Mouse (Mus musculus): ENCODE data around the gene Crybg2. TPM values are rescaled to one million over a fixed set of nuclear protein-coding genes. Genes with fewer than 3 reads are reported as not detected.

Crybg2 gene
- total and polyA plus RNA-seq, 2 experiments = 1.4 to 1.6 TPM

- peak overlapping the region; percentile 34 for H3K9ac ChIP-seq (ENCODE audit: low read depth, low read length)
- H3K4me3 ChIP-seq (ENCODE audit: insufficient read depth, low read depth, low read length) = peak overlapping the region; percentile 17; the same call in 1 of the 2 replicates
- 67% methylated on average over 7 of the region's 7 CpGs for WGBS
- H3K36me3 ChIP-seq (ENCODE audit: control insufficient read depth, insufficient read depth, low read length) = no peaks in the 10 kb centered on the region
- peak overlapping the region; percentile 43 for H3K27ac ChIP-seq (replicated peaks; ENCODE audit: insufficient read depth, low read depth, low read length)
- no peaks in the 10 kb centered on the region for H3K4me1 ChIP-seq (ENCODE audit: control insufficient read depth, insufficient read depth, low read length)
- no peaks in the 10 kb centered on the region for H3K79me2 ChIP-seq (ENCODE audit: control insufficient read depth, insufficient read depth, low read length)
- no peaks in the 10 kb centered on the region for H3K27me3 ChIP-seq (ENCODE audit: control insufficient read depth, insufficient read depth, low read length)
- TF ChIP-seq CTCF (IDR thresholded peaks at IDR 0.05; ENCODE audit: low read depth, low read length) (no peak), POLR2A (IDR thresholded peaks at IDR 0.05; ENCODE audit: extremely low read depth, insufficient read depth, low read length) (no peak)
- DNase-seq (ENCODE audit: extremely low read depth, low read depth, low spot score) = no peak
Measured at GRCm38 (mm10) chr4:134094004-134094564, 33.5 kb downstream of the Crybg2 start.

- H3K27ac ChIP-seq (replicated peaks; ENCODE audit: insufficient read depth, low read depth, low read length) = peak within 1 kb of the TSS; percentile 43
Measured at GRCm38 (mm10) chr4:134094923-134095547, 34.4 kb downstream of the Crybg2 start, which contains the start of gene Cd52. Cd52 (minus strand) TSS chr4:134095082.

DNA sequence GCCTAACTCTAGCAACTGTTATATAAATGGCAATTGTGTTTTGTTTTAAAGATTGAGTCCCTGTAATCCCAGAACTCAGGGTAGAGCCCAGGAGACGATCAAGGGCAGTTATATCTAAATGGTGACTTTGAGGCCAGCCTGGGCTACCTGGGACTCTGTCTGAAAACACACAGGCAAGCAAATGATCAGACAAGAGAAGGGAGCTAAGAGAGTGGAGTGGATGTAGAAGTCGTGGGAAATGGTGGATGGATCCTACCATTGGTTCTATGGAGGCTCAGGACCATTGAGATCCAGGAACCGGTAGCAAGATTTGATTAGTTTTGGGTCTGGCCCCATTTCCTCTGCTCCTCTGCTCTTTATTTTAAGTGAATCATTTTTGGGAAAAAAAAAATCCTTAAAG is 35.5 kb downstream of the Crybg2 start:
- H3K4me3 ChIP-seq (ENCODE audit: insufficient read depth, low read depth, low read length) = no peak overlapping the region
- no peaks in the 10 kb centered on the region for H3K27me3 ChIP-seq (ENCODE audit: control insufficient read depth, insufficient read depth, low read length)
- no peaks in the 10 kb centered on the region for H3K4me1 ChIP-seq (ENCODE audit: control insufficient read depth, insufficient read depth, low read length)
- no peak overlapping the region for H3K27ac ChIP-seq (replicated peaks; ENCODE audit: insufficient read depth, low read depth, low read length)
- no peaks in the 10 kb centered on the region for H3K36me3 ChIP-seq (ENCODE audit: control insufficient read depth, insufficient read depth, low read length)
- H3K9ac ChIP-seq (ENCODE audit: low read depth, low read length) = no peak overlapping the region
- no peak for DNase-seq (ENCODE audit: extremely low read depth, low read depth, low spot score)
- H3K79me2 ChIP-seq (ENCODE audit: control insufficient read depth, insufficient read depth, low read length) = no peaks in the 10 kb centered on the region
- TF ChIP-seq POLR2A (IDR thresholded peaks at IDR 0.05; ENCODE audit: extremely low read depth, insufficient read depth, low read length) = no peak
- no peak for TF ChIP-seq CTCF (IDR thresholded peaks at IDR 0.05; ENCODE audit: low read depth, low read length)
- 88% methylated on average over 3 of the region's 3 CpGs for WGBS

More at GRCm38 (mm10) chr4:134094923-134095547, 34.4 kb downstream of the Crybg2 start, which contains the start of gene Cd52:
- no peak for TF ChIP-seq POLR2A (IDR thresholded peaks at IDR 0.05; ENCODE audit: extremely low read depth, insufficient read depth, low read length)
- TF ChIP-seq CTCF (IDR thresholded peaks at IDR 0.05; ENCODE audit: low read depth, low read length) = no peak
- H3K4me3 ChIP-seq (ENCODE audit: insufficient read depth, low read depth, low read length) = peak within 1 kb of the TSS; percentile 47
- peak; percentile 31 for DNase-seq (ENCODE audit: extremely low read depth, low read depth, low spot score)
- no peaks in the 10 kb centered on the region for H3K4me1 ChIP-seq (ENCODE audit: control insufficient read depth, insufficient read depth, low read length)
- WGBS = 77% methylated on average over 3 of the region's 3 CpGs
- peak within 1 kb of the TSS; percentile 34 for H3K9ac ChIP-seq (ENCODE audit: low read depth, low read length)
- H3K36me3 ChIP-seq (ENCODE audit: control insufficient read depth, insufficient read depth, low read length) = no peaks in the 10 kb centered on the region
- H3K79me2 ChIP-seq (ENCODE audit: control insufficient read depth, insufficient read depth, low read length) = no peaks in the 10 kb centered on the region
- H3K27me3 ChIP-seq (ENCODE audit: control insufficient read depth, insufficient read depth, low read length) = no peaks in the 10 kb centered on the region

DNA sequence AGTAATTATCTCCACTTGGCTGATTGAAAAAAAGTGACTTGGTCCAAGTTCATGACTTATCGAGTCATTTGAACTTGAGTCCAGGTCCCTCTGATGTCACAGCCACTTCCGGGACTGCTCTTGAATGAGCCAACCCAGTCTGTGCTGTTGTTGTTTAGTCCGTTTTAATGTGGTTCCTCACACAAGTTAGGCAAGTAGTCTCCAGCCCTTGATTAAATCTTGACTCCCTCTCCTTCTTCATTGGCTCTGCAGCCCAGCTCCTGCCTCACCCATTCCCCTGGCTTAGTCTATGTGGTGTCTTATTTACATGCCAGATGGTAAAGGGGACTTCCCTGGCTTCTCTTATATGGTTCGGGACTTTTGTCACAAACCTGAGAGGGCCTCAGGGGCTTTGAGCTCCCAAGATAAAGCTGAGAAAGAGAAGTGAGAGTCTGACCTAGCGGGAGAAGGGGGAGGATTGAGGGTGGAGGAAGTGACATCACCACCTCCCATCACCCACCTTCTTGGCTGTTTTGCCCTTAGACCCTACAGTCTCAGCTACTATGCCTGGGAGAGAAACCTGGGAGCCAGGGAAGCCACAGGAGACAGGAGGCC is 36.5 kb downstream of the Crybg2 start:
- H3K79me2 ChIP-seq (ENCODE audit: control insufficient read depth, insufficient read depth, low read length) = no peaks in the 10 kb centered on the region
- H3K4me1 ChIP-seq (ENCODE audit: control insufficient read depth, insufficient read depth, low read length) = no peaks in the 10 kb centered on the region
- H3K27ac ChIP-seq (replicated peaks; ENCODE audit: insufficient read depth, low read depth, low read length) = peak overlapping the region; percentile 30; the same call in 1 of the 2 replicates
- H3K36me3 ChIP-seq (ENCODE audit: control insufficient read depth, insufficient read depth, low read length) = no peaks in the 10 kb centered on the region
- H3K9ac ChIP-seq (ENCODE audit: low read depth, low read length) = no peak overlapping the region
- H3K27me3 ChIP-seq (ENCODE audit: control insufficient read depth, insufficient read depth, low read length) = no peaks in the 10 kb centered on the region
- H3K4me3 ChIP-seq (ENCODE audit: insufficient read depth, low read depth, low read length) = no peak overlapping the region
- 64% methylated on average over 5 of the region's 5 CpGs for WGBS
- DNase-seq (ENCODE audit: extremely low read depth, low read depth, low spot score) = peak; percentile 43
- TF ChIP-seq CTCF (IDR thresholded peaks at IDR 0.05; ENCODE audit: low read depth, low read length) (no peak), POLR2A (IDR thresholded peaks at IDR 0.05; ENCODE audit: extremely low read depth, insufficient read depth, low read length) (no peak)

DNA sequence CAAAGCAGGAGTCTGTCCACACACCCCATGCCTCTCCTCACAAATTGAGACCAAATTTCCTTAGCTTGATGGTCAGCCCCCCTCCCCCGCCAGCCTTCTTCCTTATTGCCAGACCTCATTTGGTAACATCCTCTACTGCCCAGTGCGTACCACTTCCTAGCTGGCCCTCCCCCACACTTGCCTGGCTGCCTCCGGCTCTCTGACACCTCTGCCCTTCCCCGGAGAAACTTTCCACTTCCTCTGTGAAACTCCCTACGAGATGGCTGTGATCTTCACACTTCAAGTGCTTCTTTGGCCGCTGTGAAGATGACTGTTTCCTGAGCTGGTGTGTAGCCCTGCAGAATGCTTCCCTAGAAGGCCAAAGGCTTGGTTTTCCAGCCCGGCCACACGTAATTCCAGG is 38.0 kb downstream of the Crybg2 start:
- no peaks in the 10 kb centered on the region for H3K79me2 ChIP-seq (ENCODE audit: control insufficient read depth, insufficient read depth, low read length)
- no peak overlapping the region for H3K9ac ChIP-seq (ENCODE audit: low read depth, low read length)
- peak; percentile 45 for DNase-seq (ENCODE audit: extremely low read depth, low read depth, low spot score)
- TF ChIP-seq POLR2A (IDR thresholded peaks at IDR 0.05; ENCODE audit: extremely low read depth, insufficient read depth, low read length) (no peak), CTCF (IDR thresholded peaks at IDR 0.05; ENCODE audit: low read depth, low read length) (no peak)
- H3K27ac ChIP-seq (replicated peaks; ENCODE audit: insufficient read depth, low read depth, low read length) = peak overlapping the region; percentile 63
- no peak overlapping the region for H3K4me3 ChIP-seq (ENCODE audit: insufficient read depth, low read depth, low read length)
- no peaks in the 10 kb centered on the region for H3K27me3 ChIP-seq (ENCODE audit: control insufficient read depth, insufficient read depth, low read length)
- WGBS = 57% methylated on average over 8 of the region's 8 CpGs
- H3K36me3 ChIP-seq (ENCODE audit: control insufficient read depth, insufficient read depth, low read length) = no peaks in the 10 kb centered on the region
- H3K4me1 ChIP-seq (ENCODE audit: control insufficient read depth, insufficient read depth, low read length) = no peaks in the 10 kb centered on the region
